Mouse (Mus musculus) effector memory CD4-positive, alpha-beta T cell, adult 7 months (primary cell): ENCODE measurements around the gene Myh11. TPM values are rescaled to one million over a fixed set of nuclear protein-coding genes. Genes with fewer than 3 reads are reported as not detected.

Source experiments
- polyA plus RNA-seq: library from polyadenylated mRNA; unstranded; fragments of 100-300 nt; shearing (Covaris generic); gene quantifications from one replicate; pipeline ENCODE4 v1.2.1, GENCODE M21; 2017

Myh11 gene
- polyA plus RNA-seq: not detected

DNA sequence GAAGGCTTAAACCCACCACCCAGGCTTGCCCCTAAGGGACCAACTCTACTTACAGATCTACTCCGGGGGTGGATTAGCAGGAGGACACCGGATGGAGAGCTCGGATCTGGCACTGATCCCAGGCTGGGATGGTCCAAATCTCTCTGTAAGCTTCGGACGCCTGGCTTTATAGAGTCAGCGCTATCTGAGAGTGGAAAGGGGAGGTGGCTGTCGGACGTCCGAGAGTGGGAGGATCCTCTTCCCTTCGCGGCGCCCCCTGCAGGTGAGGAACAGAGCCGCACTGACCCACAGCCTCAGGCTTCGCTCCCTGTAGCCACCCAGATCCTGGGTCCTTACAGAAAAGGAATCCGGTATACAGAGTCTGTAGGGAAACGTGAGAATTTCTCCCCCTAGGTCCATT is at the start of gene Myh11:
TSS of gene Myh11 (minus strand) at position 150 of the 400 bp plus-strand sequence.

DNA sequence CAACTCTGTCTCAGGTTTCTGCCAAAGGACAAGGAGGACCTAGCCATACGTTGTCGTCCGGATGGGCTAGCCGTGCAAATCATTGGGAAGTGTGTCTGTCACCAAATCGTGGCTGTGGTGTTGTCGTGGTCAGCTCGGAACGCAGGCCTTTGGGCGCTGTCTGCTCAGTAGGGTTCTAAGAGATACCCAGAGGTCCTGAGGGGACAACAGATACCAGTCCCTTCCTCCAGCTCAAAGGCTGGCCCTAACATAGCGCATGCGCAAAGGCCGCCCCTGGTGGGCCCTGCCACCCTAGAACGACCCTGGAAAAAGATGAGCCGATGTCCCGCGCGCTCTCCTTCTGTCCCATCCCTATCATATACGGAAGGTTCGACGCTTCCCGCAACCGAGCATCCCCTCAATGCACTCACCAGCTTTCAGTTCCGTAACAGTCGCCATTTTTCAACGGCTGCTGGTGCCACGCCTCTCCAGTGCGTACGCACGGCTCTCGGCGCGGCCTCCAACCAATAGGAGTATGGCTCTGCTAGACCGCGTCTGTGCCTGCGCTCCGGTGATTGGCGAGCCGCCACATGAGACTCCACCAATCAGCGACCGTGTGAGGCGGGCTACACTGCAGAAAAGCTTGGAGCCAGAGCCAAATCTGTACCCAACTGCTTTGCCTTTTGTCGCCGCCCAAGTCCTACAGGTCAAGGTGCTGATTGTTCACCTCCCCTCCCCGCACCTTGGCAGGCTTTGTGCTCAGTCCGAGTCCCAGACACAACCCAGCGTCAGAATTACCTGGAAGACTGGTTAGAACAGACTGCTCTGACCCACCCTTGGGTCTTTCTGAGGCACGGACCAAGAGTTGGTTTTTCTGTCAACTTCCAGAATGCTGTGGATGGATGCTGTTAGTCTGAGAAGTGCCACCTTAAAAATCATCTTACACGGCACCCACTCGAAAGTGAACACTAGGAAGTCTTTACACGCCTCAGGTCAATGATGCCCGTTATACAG is 26.0 kb upstream of the Myh11 start, which contains the start of gene Fopnl:
TSS of gene Fopnl (minus strand) at position 522 of the 993 bp plus-strand sequence.

DNA sequence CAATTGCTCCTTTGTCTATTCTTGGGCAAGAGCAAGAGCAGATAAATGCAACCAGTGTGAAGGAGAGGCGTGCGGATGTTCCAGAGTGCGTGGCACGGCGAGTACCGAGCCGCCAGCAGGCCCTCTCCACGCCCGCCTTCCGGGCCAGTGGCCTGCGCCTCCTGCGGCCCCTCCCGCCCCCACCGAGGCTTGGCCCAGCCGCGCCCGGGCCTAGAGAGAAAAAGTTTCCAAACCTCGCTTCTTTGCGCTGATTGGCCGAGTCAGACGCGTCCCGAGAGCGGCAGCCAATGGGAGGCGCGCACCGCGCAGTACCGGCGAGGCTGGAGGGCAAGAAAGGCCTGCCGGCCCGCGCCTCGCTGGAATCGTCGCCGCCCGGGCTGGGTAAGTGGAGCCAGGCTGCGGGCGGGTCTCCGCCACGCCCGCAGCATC is 128.2 kb downstream of the Myh11 start, which contains the start of the genes Nde1 and Marf1:
TSS of gene Nde1 (plus strand) at position 288 of the 429 bp plus-strand sequence.
TSS of gene Marf1 (minus strand) at position 364 of the 429 bp plus-strand sequence.

Other genes starting within 250 kb of the Myh11 start
- 57.8 TPM for gene Nde1, start 128.1 kb downstream of the Myh11 start, polyA plus RNA-seq
- 3.7 TPM for gene Marf1, start 128.0 kb downstream of the Myh11 start, polyA plus RNA-seq
- gene Fopnl, start 26.0 kb upstream of the Myh11 start, polyA plus RNA-seq: 64.1 TPM
- 32.1 TPM for gene Abcc1, start 70.2 kb upstream of the Myh11 start, polyA plus RNA-seq